In genomic region chr12:116780419-116780818, GRCm38 (mm10) we compare ENCODE assay signal across 25 mouse cellular contexts.
"Had no signal": no experiment of that assay in that cellular context is flagged by ENCODE, and none has a peak within 500 bp of the region (broad histone marks: within the 10 kb centered on the region; RNA-seq: fewer than 3 reads in every experiment).

No protein-coding gene starts in this region.

- H3K27ac ChIP-seq: gastrocnemius, adult 2 months; heart, embryonic 10.5 days; hindbrain, embryonic 10.5 days; hindbrain, embryonic 12.5 days; hindbrain, embryonic 14.5 days; intestine, embryonic 15.5 days; limb, embryonic 10.5 days; limb, embryonic 12.5 days; liver, embryonic 13.5 days had no signal

- H3K4me3 ChIP-seq: gastrocnemius, adult 2 months; heart, embryonic 10.5 days; heart, embryonic 12.5 days; hindbrain, embryonic 10.5 days; hindbrain, embryonic 12.5 days; intestine, embryonic 15.5 days; limb, embryonic 10.5 days; limb, embryonic 12.5 days; liver, embryonic 13.5 days had no signal

- H3K9me3 ChIP-seq: heart, embryonic 10.5 days; heart, embryonic 12.5 days; hindbrain, embryonic 10.5 days; hindbrain, embryonic 12.5 days; intestine, embryonic 15.5 days; limb, embryonic 10.5 days; limb, embryonic 12.5 days had no signal

- H3K27me3 ChIP-seq: heart, embryonic 12.5 days; hindbrain, embryonic 12.5 days; intestine, embryonic 15.5 days; limb, embryonic 12.5 days; liver, embryonic 13.5 days had no signal

- H3K4me1 ChIP-seq: heart, embryonic 10.5 days; heart, embryonic 12.5 days; intestine, embryonic 15.5 days; limb, embryonic 10.5 days; liver, embryonic 13.5 days had no signal

- H3K4me2 ChIP-seq: heart, embryonic 12.5 days; hindbrain, embryonic 12.5 days; hindbrain, embryonic 14.5 days; intestine, embryonic 15.5 days; limb, embryonic 12.5 days; liver, embryonic 11.5 days; liver, embryonic 13.5 days had no signal

- H3K9ac ChIP-seq: heart, embryonic 12.5 days; hindbrain, embryonic 12.5 days; hindbrain, embryonic 14.5 days; intestine, embryonic 15.5 days; limb, embryonic 12.5 days; liver, embryonic 13.5 days had no signal

- H3K36me3 ChIP-seq: heart, embryonic 10.5 days; heart, embryonic 12.5 days; hindbrain, embryonic 10.5 days; hindbrain, embryonic 12.5 days; intestine, embryonic 15.5 days; limb, embryonic 10.5 days; limb, embryonic 12.5 days; liver, embryonic 13.5 days had no signal

- ATAC-seq: hindbrain, embryonic 16.5 days; inflammation-experienced regulatory T-cells, adult 6 months; intestine, embryonic 15.5 days; intestine, postnatal 0 days had no signal

- DNase-seq: gastrocnemius, adult 2 months; gastrocnemius, postnatal 10 days; gastrocnemius, postnatal 25 days; heart, adult 18-20 months; heart, postnatal 10 days; heart, postnatal 4 days; kidney, adult 18-20 months; kidney, adult 8-10 months; kidney, postnatal 10 days; kidney, postnatal 25 days; kidney, postnatal 4 days; liver; liver, embryonic 13.5 days had no signal
